Mouse (Mus musculus): ENCODE data around the gene Wdr1. TPM values are rescaled to one million over a fixed set of nuclear protein-coding genes. Genes with fewer than 3 reads are reported as not detected.

The Wdr1 gene
- polyA plus RNA-seq (2014; fragmentation: Illumina TruSeq; extraction: RNeasy Lipid Tissue Mini Kit (QIAGEN cat#74804); ENCODE audit: low read depth, low replicate concordance) = 17.4 TPM

GRCm38 (mm10) chr5:38563121-38563520 is at the start of gene Wdr1:
Gene Wdr1 (minus strand): TSS chr5:38563221.

DNA sequence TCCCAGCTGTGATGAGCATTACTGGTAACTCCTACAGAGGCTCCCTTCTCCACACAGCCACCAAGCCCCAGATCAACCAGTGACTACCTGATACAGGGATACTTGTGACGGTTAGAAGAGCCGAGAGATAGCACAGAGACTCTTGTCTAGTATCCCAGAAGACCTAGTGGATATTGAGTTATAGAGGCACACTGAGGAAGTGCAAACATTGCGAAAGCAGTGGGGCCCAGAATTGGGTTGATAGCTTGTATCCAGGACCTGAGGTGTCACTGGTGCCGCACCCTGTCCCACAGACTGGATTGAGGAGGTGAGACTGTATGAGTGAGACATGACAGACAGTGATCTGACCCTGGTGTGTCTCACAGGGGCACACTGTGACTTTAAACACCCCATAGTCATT is 60.0 kb downstream of the Wdr1 start, which contains the start of gene Slc2a9:
Gene Slc2a9 (minus strand): TSS at position 152 of the 400 bp plus-strand sequence.

Other genes starting within 250 kb of the Wdr1 start
- not detected for gene Drd5, start 243.9 kb downstream of the Wdr1 start, polyA plus RNA-seq (2014; fragmentation: Illumina TruSeq; extraction: RNeasy Lipid Tissue Mini Kit (QIAGEN cat#74804); ENCODE audit: low read depth, low replicate concordance)
- gene Slc2a9, start 60.1 kb downstream of the Wdr1 start, polyA plus RNA-seq (2014; fragmentation: Illumina TruSeq; extraction: RNeasy Lipid Tissue Mini Kit (QIAGEN cat#74804); ENCODE audit: low read depth, low replicate concordance) = 20.4 TPM
- 0.64 TPM for gene Zfp518b, start 121.6 kb upstream of the Wdr1 start, polyA plus RNA-seq (2014; fragmentation: Illumina TruSeq; extraction: RNeasy Lipid Tissue Mini Kit (QIAGEN cat#74804); ENCODE audit: low read depth, low replicate concordance)

Data from liver, adult 10 weeks (tissue).